Mouse (Mus musculus): ENCODE results near the gene Mtus2.
"Not testable (repeated sequence)": the region's sequence is repeated elsewhere in the genome, so short reads cannot be mapped to it uniquely, and the experiment has no call there.

The Mtus2 gene

DNA sequence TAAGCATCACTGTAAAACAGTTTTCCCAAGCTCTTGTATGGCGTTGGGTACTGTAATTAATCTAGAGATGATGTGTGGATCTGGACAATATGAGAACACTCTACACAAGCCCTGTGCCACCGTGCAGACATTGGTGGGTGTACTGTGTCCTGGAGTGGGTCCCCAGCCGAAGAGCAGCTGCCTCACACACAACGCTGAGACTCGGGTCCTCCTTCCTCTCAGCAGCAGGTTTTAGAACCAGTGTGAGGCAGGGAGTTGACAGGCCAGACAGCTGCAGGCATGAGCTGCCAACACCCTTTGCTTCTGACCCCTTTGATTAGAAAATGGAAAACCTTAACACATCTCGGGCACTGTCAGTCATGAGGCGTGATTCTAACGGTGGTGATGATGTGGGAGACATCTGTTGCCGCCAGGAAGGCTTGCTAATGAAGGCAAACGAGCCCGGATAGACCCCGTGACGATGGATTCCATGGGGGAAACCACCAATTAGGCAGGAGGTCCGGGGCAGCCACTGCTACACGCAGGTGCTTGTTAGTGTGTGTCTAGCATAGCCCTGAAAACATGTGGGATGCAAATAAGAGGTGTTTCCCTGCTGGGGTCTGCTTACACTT is 158.2 kb downstream of the Mtus2 start:
- DNase-seq (ENCODE audit: low spot score) = no peak

- no peak for DNase-seq (ENCODE audit: low spot score)
Measured at GRCm38 (mm10) chr5:148124354-148124753, 167.2 kb downstream of the Mtus2 start.

DNA sequence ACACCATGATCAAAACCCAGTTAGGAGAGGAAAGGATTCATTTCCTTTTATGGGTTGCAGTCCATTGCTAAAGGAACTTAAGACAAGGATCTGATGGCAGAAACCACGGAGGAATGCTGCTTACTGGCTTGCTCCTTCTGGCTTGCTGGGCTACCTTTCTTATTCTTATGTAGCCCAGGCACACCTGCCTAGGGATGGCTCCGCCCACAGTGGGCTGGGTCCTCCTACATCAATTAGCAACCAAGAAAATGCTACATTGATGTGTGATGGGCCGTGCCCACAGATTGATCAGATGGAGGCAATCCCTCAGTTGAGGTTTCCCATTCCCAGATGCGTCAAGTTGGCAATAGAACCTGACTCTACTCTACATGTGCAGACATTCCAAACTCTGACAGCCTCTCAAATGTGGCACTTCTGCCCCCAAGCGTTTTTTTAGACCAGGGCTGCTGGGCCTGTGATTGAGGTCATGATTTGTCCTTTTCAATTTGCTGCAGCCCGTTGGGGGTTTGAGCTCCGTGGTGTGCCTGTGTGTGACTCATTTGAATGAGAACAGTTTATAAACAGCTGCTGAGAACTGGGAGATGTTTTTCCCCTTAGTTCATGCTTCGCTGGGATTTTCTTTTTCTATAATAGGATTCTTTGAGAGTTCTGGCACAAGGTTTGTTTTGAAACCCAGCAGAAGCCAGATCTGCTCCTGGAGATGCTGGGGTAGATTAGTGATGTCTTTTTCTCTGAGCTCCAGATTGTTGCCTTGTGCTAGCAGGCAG is 173.8 kb downstream of the Mtus2 start:
- no peak for DNase-seq (ENCODE audit: low spot score)

DNA sequence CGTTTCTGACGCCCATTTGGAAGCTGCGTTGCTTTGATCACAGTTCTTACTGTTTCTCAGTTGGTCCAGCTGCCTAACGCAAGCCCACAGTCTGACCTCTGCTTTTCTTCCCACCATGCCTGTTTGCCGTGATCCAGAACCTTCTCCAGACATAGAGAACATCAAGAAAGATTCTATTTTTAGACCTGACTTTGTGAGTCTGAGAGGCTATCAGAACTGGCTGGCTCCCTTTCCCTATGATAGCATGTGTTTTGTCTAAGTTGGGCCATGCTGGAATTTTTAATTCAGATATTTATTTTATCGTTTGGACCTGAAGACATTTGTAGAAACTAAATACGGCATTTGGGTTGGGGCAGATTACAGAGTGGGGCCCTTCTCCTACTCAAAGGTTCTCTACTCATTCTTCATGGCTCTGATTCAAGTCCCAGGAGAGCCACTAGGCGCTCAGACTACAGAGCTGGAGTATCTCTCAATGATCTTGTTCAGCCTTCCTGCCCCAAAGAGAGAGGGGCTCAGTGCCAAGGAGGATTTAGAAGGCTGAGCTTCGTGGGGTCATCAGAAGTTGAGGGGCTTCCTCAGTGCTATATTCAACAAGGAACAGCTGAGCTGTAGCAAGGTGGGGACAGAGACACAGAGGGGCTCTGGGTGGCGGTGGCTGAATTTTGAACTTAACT is 174.5 kb downstream of the Mtus2 start:
- DNase-seq (ENCODE audit: low spot score) = no peak

GRCm38 (mm10) chr5:148133448-148134060 is 176.4 kb downstream of the Mtus2 start:
- no peak for DNase-seq (ENCODE audit: low spot score)

- DNase-seq (ENCODE audit: low spot score) = no peak
Measured at GRCm38 (mm10) chr5:148141662-148142061, 184.5 kb downstream of the Mtus2 start.

- no peak for DNase-seq (ENCODE audit: low spot score)
Measured at GRCm38 (mm10) chr5:148146200-148146823, 189.2 kb downstream of the Mtus2 start.

DNA sequence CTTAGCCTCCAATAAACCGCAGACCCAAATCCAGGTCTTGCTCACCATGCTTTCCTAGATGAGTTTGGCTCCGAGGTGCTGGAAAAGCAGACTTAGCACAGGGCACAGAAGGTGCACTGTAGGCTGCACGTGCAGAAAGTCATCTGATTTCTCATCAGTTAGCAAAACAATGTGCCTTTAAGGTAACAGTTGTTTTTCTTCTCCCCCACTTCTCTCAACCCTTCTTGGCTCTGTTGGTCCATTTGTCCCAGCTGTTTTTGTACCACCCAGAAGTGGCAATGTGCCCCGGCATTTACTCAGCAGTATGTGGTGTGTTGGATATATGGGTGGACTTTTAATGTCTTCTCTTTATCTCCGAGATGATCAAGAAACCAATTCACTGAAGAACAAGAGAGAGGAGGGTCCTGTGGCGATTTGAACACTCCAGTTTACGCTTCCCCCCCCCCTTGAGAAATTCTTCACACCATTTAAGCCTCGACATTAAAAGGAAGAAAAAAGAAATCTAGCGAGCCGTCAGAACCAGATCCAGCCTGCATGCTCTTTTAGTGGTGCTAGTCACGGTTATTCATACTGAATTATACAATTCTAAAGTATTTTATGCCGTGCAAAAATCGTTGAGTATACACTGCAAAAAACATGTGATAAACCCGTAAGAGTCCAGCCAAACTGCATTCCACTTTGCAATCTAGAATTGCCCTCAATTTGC is 194.9 kb downstream of the Mtus2 start:
- no peak for DNase-seq (ENCODE audit: low spot score)

DNA sequence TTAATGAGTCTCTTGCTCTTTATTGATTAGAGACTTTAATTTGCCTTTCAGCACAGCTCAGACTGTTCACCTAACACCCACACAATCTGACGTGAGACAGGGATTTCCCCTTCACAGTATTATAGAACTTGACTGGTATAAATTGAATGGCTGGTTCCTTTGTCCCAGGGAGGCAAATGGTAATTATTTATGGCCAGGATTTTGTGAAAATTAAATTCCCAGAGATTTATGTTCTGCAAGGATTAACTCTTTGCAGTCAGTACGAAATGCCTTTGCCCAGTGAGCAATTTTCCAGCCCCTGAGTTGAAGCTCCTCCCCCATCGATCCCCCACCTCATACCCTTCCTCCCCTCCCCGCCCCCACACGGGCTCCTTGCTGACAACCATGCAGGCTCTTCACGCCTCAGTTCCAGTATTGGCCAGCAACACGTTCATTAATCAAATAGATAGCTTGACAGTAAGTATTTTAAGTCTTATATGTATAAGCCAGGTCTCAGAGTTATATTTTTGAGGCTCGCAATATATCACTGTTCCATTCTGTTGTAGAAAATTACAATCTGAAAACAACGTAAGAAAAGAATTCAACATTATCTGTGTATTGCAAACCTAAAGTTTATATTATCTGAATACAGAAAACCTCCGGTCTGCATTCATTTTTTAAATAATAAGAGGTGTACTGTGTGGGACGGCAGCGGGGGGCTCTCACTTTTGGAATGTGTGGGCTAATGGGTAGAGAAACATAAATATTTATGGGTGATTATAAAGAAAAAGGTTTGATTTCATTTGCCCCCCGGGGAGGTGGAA is 195.7 kb downstream of the Mtus2 start:
- DNase-seq (ENCODE audit: low spot score) = no peak

- no peak for DNase-seq (ENCODE audit: low spot score)
Measured at GRCm38 (mm10) chr5:148153403-148153713, 196.2 kb downstream of the Mtus2 start.

GRCm38 (mm10) chr5:148154727-148155126 is 197.6 kb downstream of the Mtus2 start:
- no peak for DNase-seq (ENCODE audit: low spot score)

GRCm38 (mm10) chr5:148159328-148159727 is 202.2 kb downstream of the Mtus2 start:
- DNase-seq (ENCODE audit: low spot score) = no peak

DNA sequence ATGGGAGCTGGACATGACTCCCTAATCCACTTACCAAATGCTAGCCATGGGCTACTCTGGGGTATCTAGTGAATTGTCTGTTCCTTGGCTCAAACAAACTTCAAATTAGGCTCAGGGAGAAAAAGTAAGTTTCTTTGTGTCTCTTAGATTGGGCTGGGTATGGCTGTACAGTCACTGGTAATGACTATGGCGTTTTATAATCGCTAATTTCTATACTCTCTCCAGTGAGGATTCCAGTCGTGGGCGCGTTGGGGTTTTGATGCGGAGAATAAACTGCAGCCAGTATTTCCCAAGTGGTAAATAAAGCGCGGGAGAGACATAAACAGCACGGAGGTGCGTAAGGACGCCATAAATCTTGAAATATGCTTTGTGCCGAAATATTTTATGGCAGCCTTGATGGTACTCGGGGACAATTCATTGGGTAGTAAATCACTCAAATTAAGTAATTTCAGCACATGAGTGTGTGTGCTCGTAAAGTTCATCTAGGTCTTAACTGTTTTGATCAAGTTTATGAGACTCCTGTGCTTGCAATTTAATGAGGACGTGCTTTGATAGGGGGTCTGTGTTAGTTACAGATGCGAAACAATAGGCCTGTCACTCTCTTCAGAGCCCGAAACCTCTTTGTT is 203.5 kb downstream of the Mtus2 start:
- DNase-seq (ENCODE audit: low spot score) = no peak

- DNase-seq (ENCODE audit: low spot score) = no peak
Measured at GRCm38 (mm10) chr5:148165111-148165510, 208.0 kb downstream of the Mtus2 start.

DNA sequence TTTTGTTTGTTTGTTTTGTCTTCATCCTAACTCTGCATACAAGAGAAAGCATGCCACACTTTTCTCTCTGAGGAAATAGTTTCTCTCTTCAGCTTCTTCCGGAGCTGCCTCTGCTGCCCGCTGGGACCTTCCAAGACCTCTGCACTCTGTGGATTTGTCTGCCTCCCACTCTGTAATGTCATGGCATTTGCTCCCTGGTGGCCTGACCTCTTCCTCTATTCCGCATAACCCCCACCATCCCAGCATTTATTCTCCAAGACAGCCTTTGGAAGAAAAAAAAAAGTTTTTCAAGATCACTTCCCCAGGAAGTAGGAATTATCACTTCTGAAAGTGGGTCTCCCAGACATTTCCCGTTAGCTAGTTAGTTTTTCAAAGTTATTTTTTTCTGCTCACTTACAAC is 218.0 kb downstream of the Mtus2 start:
- DNase-seq (ENCODE audit: low spot score) = no peak

DNA sequence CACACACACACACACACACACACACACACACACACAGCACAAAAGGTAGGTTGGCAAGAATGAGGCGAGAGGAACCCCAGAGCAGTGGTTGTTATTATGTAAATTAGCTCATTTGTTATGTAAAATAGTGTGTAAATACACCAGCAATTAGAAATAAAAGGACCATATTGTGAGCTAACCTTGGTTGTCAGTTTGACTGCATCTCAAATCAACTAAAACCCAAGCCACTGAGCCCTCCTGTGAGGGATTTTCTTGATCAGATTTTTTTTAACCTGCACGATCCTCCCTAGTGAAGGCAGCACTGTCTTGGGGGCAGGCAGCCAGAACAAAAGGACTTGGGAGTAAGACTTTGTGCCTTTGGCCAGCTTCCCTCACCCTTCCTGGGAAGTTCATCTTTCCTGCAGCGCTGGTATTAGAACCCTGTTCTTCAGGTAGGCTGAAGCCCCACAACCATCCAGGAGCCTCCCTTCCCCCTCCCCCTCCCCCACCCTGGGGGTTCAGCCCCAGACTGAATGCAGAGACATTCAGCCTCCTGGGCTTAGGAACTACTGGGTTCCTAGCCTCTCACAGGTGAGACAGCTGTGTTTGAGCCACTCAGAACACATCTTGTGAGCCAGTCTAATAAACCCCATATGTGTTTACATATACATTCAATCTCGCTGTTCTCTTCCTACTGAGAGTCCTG is 218.8 kb downstream of the Mtus2 start:
- DNase-seq (ENCODE audit: low spot score) = no peak

DNA sequence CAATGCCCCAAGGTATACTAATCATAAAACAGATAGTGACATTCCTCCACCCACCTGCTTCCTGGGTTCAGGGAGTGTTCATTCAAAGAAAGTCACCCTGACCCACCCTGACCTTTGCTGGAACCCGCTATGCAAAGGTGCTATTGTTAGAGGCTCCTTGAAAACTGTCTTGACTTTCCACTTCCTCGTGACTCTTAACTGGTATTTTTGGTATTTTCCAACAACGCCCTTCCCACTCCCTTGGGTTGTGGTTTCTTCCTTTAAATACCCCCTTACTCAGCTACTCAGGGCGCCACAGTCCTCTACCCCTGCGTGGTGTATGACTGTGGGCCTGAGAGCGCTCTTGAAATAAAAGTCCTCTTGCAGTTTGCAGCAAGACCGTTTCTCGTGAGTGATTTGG is 219.4 kb downstream of the Mtus2 start:
- DNase-seq (ENCODE audit: low spot score) = not testable (repeated sequence)

GRCm38 (mm10) chr5:148179231-148179630 is 222.1 kb downstream of the Mtus2 start:
- DNase-seq (ENCODE audit: low spot score) = no peak

DNA sequence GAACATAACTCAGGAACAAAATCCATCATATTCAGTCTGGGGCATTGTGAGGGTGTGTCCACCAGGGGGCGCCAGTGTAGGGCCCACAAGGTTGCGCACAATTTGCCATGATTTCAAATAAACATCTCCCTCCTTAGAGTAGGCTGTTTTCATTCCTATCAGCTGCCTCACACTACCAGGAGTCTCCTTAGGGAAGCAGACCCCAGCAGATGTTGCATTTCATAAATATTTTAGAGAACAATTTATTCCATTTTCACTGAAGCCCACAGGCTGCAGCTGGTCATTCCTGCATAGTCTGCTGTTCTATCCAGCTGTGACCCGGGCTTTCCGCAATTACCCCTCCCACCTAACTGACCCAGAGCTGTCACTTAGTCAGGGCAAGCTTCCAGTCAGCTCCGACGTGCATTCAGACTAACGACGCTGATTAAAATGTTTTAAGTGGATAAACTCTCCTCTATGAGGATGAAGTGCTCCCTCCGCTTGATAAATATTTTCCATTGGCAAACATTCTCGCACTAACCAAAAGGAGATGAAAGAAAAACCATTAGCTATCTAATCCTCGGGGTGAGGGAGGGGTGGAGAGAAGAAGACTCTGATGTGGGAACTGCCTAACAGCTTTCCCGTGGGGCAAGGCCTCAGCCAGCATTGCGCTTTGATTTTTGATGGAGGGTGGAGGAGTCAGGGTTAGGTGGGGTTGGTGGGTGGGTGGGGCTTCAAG is 223.6 kb downstream of the Mtus2 start:
- DNase-seq (ENCODE audit: low spot score) = no peak

All from ovary, postnatal 10 days (tissue).